Mouse (Mus musculus): Measurements from ENCODE around the gene Maml2.

- TF ChIP-seq POLR2A (IDR thresholded peaks at IDR 0.05; ENCODE audit: insufficient read length, low read depth) (no peak), POLR2AphosphoS2 (IDR thresholded peaks at IDR 0.05; ENCODE audit: insufficient read length, low read depth) (no peak), E2F4 (IDR thresholded peaks at IDR 0.05; ENCODE audit: insufficient read depth) (no peak), USF1 (IDR thresholded peaks at IDR 0.05; ENCODE audit: low read depth) (no peak), MAX (IDR thresholded peaks at IDR 0.05; ENCODE audit: low read depth) (no peak), TCF3 (IDR thresholded peaks at IDR 0.05; ENCODE audit: insufficient read length, low read depth) (no peak), REST (IDR thresholded peaks at IDR 0.05; ENCODE audit: insufficient read depth, insufficient read length) (no peak), MYOD1 (IDR thresholded peaks at IDR 0.05; ENCODE audit: control insufficient read depth in 1 of 3, insufficient read length in 2 of 3, low read depth in 2 of 3) (no peak), CEBPB (IDR thresholded peaks at IDR 0.05; ENCODE audit: insufficient read depth, poor library complexity, severe bottlenecking) (no peak)
Observed at GRCm38 (mm10) chr9:13506956-13507821, 209.4 kb downstream of the Maml2 start.
